9 mouse cellular contexts compared by ENCODE assay signal in the genomic region with DNA sequence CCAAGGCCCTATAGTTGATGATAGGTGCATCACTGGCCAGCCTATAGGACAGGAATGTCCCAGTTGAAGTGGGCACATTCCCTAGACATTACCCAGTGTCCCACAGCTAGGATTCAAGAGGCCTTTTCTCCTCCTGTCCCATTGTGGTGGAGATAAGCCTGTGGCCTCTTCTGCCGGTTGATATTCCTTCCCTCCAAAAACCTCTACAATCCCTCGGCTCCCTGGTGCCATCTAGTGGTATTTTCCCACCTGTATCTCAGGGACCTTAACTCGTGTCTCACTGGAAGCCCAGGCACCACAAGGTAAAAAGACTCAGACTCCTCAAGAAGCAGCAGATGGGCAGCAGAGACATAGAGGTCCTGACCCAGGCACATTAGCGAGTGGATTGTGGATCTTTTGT. TPM values are rescaled to one million over a fixed set of nuclear protein-coding genes. Genes with fewer than 3 reads are reported as not detected.
DNase-seq lines count a peak whose midpoint lies in the region; ATAC-seq and TF ChIP-seq lines count a peak whose summit lies in the region.
"Had no signal": no experiment of that assay in that cellular context is flagged by ENCODE, and none has a peak within 500 bp of the region (broad histone marks: within the 10 kb centered on the region; RNA-seq: fewer than 3 reads in every experiment).

No protein-coding gene starts in this region.

- H3K27ac ChIP-seq in embryonic facial prominence, embryonic 13.5 days, result no peak overlapping the region
- no peak overlapping the region for H3K27ac ChIP-seq in heart, embryonic 11.5 days (ENCODE audit: low read depth, low read length)
- no peak overlapping the region for H3K27ac ChIP-seq in kidney, postnatal 0 days
- H3K27ac ChIP-seq in liver, embryonic 16.5 days (ENCODE audit: low read length), result no peak overlapping the region
- no peak overlapping the region for H3K27ac ChIP-seq in neural tube, embryonic 12.5 days

- peaks cover 42% of the 10 kb centered on the region for H3K36me3 ChIP-seq in embryonic facial prominence, embryonic 13.5 days
- peaks cover 26% of the 10 kb centered on the region for H3K36me3 ChIP-seq in heart, embryonic 11.5 days (ENCODE audit: control insufficient read depth, insufficient read depth, low read length)
- H3K36me3 ChIP-seq in kidney, postnatal 0 days (ENCODE audit: insufficient read depth, low read length), result peaks cover 36% of the 10 kb centered on the region
- peaks cover 10% of the 10 kb centered on the region for H3K36me3 ChIP-seq in liver, embryonic 16.5 days (ENCODE audit: control insufficient read depth, insufficient read depth)
- H3K36me3 ChIP-seq in neural tube, embryonic 12.5 days, result peaks cover 41% of the 10 kb centered on the region

- no peak overlapping the region for H3K4me3 ChIP-seq in embryonic facial prominence, embryonic 13.5 days
- no peak overlapping the region for H3K4me3 ChIP-seq in heart, embryonic 11.5 days (ENCODE audit: low read depth, low read length)
- H3K4me3 ChIP-seq in kidney, postnatal 0 days (replicated peaks; ENCODE audit: low read depth, low read length), result no peak overlapping the region
- H3K4me3 ChIP-seq in liver, embryonic 16.5 days (ENCODE audit: low read depth, low read length), result no peak overlapping the region
- no peak overlapping the region for H3K4me3 ChIP-seq in neural tube, embryonic 12.5 days
- H3K4me3 ChIP-seq: erythroblast, embryonic 14.5 days had no signal

- TF ChIP-seq CTCF in kidney, postnatal 0 days (IDR thresholded peaks at IDR 0.05; ENCODE audit: low read depth), result peak; percentile 95

- DNase-seq in CD4-positive helper T cell, adult 2 months (ENCODE audit: low read depth, low spot score), result peak; percentile 77
- peak; percentile 31 to 75 for DNase-seq in adrenal gland, postnatal 4 days (ENCODE audit: low spot score in 2 of 2)
- peak; percentile 92 for DNase-seq in kidney, postnatal 0 days (ENCODE audit: low spot score)
- DNase-seq in testis, postnatal 14 days (ENCODE audit: low spot score), result peak; percentile 58

- H3K9me3 ChIP-seq in embryonic facial prominence, embryonic 13.5 days, result no peaks in the 10 kb centered on the region
- no peaks in the 10 kb centered on the region for H3K9me3 ChIP-seq in heart, embryonic 11.5 days (replicated peaks; ENCODE audit: control insufficient read depth, low read length)
- H3K9me3 ChIP-seq in kidney, postnatal 0 days (replicated peaks; ENCODE audit: low read length), result no peaks in the 10 kb centered on the region
- no peaks in the 10 kb centered on the region for H3K9me3 ChIP-seq in liver, embryonic 16.5 days (replicated peaks; ENCODE audit: control insufficient read depth, low read length)
- H3K9me3 ChIP-seq in neural tube, embryonic 12.5 days, result no peaks in the 10 kb centered on the region

- peak overlapping the region; percentile 58; the same call in 1 of the 2 replicates for H3K9ac ChIP-seq in embryonic facial prominence, embryonic 13.5 days
- H3K9ac ChIP-seq in heart, embryonic 11.5 days (ENCODE audit: low read depth, low read length), result 0 out of 2 replicates have a peak overlapping the region, but pooled peaks have one; percentile 0
- no peak overlapping the region for H3K9ac ChIP-seq in kidney, postnatal 0 days (ENCODE audit: low read depth, low read length)
- H3K9ac ChIP-seq in liver, embryonic 16.5 days (ENCODE audit: low read depth, low read length), result peak overlapping the region; percentile 8; the same call in 1 of the 2 replicates
- peak overlapping the region; percentile 17; the same call in 1 of the 2 replicates for H3K9ac ChIP-seq in neural tube, embryonic 12.5 days

- 2% methylated on average over 4 of the region's 4 CpGs for WGBS in embryonic facial prominence, embryonic 13.5 days
- WGBS in heart, embryonic 11.5 days (ENCODE audit: insufficient replicate concordance), result 2% methylated on average over 4 of the region's 4 CpGs
- 2% methylated on average over 4 of the region's 4 CpGs for WGBS in kidney, postnatal 0 days
- WGBS in liver, embryonic 16.5 days (ENCODE audit: insufficient replicate concordance), result 3% methylated on average over 4 of the region's 4 CpGs
- 6% methylated on average over 4 of the region's 4 CpGs for WGBS in neural tube, embryonic 12.5 days

- no peaks in the 10 kb centered on the region for H3K27me3 ChIP-seq in embryonic facial prominence, embryonic 13.5 days
- H3K27me3 ChIP-seq in heart, embryonic 11.5 days (ENCODE audit: control insufficient read depth, insufficient read depth, low read length), result no peaks in the 10 kb centered on the region
- H3K27me3 ChIP-seq in kidney, postnatal 0 days (ENCODE audit: insufficient read depth, low read length), result no peaks in the 10 kb centered on the region
- no peaks in the 10 kb centered on the region for H3K27me3 ChIP-seq in liver, embryonic 16.5 days (ENCODE audit: control insufficient read depth, insufficient read depth, low read depth, low read length)
- H3K27me3 ChIP-seq in neural tube, embryonic 12.5 days (replicated peaks), result no peaks in the 10 kb centered on the region

- no peak overlapping the region for H3K4me2 ChIP-seq in embryonic facial prominence, embryonic 13.5 days
- 0 out of 2 replicates have a peak overlapping the region, but pooled peaks have one; percentile 14 for H3K4me2 ChIP-seq in heart, embryonic 11.5 days
- no peak overlapping the region for H3K4me2 ChIP-seq in kidney, postnatal 0 days (ENCODE audit: low read length)
- no peak overlapping the region for H3K4me2 ChIP-seq in liver, embryonic 16.5 days (ENCODE audit: low read depth, low read length)
- no peak overlapping the region for H3K4me2 ChIP-seq in neural tube, embryonic 12.5 days (replicated peaks)

- ATAC-seq in embryonic facial prominence, embryonic 13.5 days (ENCODE audit: insufficient number of reproducible peaks, insufficient read depth, low FRiP score, low TSS enrichment, low read depth), result no peak
- no peak for ATAC-seq in heart, embryonic 11.5 days (replicated peaks; ENCODE audit: insufficient number of reproducible peaks, low FRiP score, low TSS enrichment)
- no peak for ATAC-seq in kidney, postnatal 0 days (replicated peaks; ENCODE audit: low FRiP score, low read depth)
- no peak for ATAC-seq in liver, embryonic 16.5 days (ENCODE audit: low read depth)
- peak; percentile 31; the same call in 1 of the 2 replicates for ATAC-seq in neural tube, embryonic 12.5 days (ENCODE audit: low FRiP score, low read depth)

- H3K4me1 ChIP-seq in embryonic facial prominence, embryonic 13.5 days, result peaks cover 28% of the 10 kb centered on the region
- peaks cover 22% of the 10 kb centered on the region for H3K4me1 ChIP-seq in heart, embryonic 11.5 days (ENCODE audit: control insufficient read depth, insufficient read depth, low read length)
- H3K4me1 ChIP-seq in kidney, postnatal 0 days (replicated peaks; ENCODE audit: insufficient read depth, low read length), result peaks cover 6% of the 10 kb centered on the region
- peaks cover 27% of the 10 kb centered on the region for H3K4me1 ChIP-seq in liver, embryonic 16.5 days (ENCODE audit: control insufficient read depth, low read depth, low read length)
- H3K4me1 ChIP-seq in neural tube, embryonic 12.5 days, result peaks cover 12% of the 10 kb centered on the region

RNA-seq across cellular contexts. Expression of gene Ndufs7, which starts 3.3 kb away (rescaled TPM):
- 100 to 1,000 TPM; 208 to 225 TPM for total RNA-seq in adrenal gland, postnatal 4 days (2021)
- polyA plus RNA-seq in embryonic facial prominence, embryonic 13.5 days (2015; fragmentation: Nextera tagmentation; extraction: Ambion mirVana), result 266 and 299 TPM in 2 replicates
- 499 and 501 TPM in 2 replicates for polyA plus RNA-seq in heart, embryonic 11.5 days (2014; fragmentation: Nextera tagmentation; extraction: Ambion mirVana)
- polyA plus RNA-seq in kidney, postnatal 0 days (2015; fragmentation: Nextera tagmentation; extraction: Ambion mirVana), result 537 and 556 TPM in 2 replicates
- polyA plus RNA-seq in liver, embryonic 16.5 days (2015; fragmentation: Nextera tagmentation; extraction: Ambion mirVana), result 220 and 223 TPM in 2 replicates
- polyA plus RNA-seq in neural tube, embryonic 12.5 days (2016; fragmentation: Nextera tagmentation; extraction: Ambion mirVana), result 214 and 227 TPM in 2 replicates

RNA-seq across cellular contexts. Expression of gene Gamt, which starts 15.2 kb away (rescaled TPM):
- total RNA-seq in adrenal gland, postnatal 4 days (2021), result 100 to 1,000 TPM; 181 to 214 TPM
- 27.2 and 33.6 TPM in 2 replicates for polyA plus RNA-seq in embryonic facial prominence, embryonic 13.5 days (2015; fragmentation: Nextera tagmentation; extraction: Ambion mirVana)
- polyA plus RNA-seq in heart, embryonic 11.5 days (2014; fragmentation: Nextera tagmentation; extraction: Ambion mirVana), result 57.2 and 59.0 TPM in 2 replicates
- polyA plus RNA-seq in kidney, postnatal 0 days (2015; fragmentation: Nextera tagmentation; extraction: Ambion mirVana), result 25.5 and 26.0 TPM in 2 replicates
- polyA plus RNA-seq in liver, embryonic 16.5 days (2015; fragmentation: Nextera tagmentation; extraction: Ambion mirVana), result 138 and 166 TPM in 2 replicates
- polyA plus RNA-seq in neural tube, embryonic 12.5 days (2016; fragmentation: Nextera tagmentation; extraction: Ambion mirVana), result 37.9 and 38.6 TPM in 2 replicates

RNA-seq across cellular contexts. Expression of gene Dazap1, which starts 15.7 kb away (rescaled TPM):
- total RNA-seq in adrenal gland, postnatal 4 days (2021), result 100 to 1,000 TPM; 180 to 181 TPM
- polyA plus RNA-seq in embryonic facial prominence, embryonic 13.5 days (2015; fragmentation: Nextera tagmentation; extraction: Ambion mirVana), result 66.0 and 70.6 TPM in 2 replicates
- polyA plus RNA-seq in heart, embryonic 11.5 days (2014; fragmentation: Nextera tagmentation; extraction: Ambion mirVana), result 28.4 and 29.9 TPM in 2 replicates
- 43.7 and 44.6 TPM in 2 replicates for polyA plus RNA-seq in kidney, postnatal 0 days (2015; fragmentation: Nextera tagmentation; extraction: Ambion mirVana)
- 21.1 and 21.3 TPM in 2 replicates for polyA plus RNA-seq in liver, embryonic 16.5 days (2015; fragmentation: Nextera tagmentation; extraction: Ambion mirVana)
- polyA plus RNA-seq in neural tube, embryonic 12.5 days (2016; fragmentation: Nextera tagmentation; extraction: Ambion mirVana), result 66.6 TPM in 2 replicates

RNA-seq across cellular contexts. Expression of gene Mum1, which starts 19.4 kb away (rescaled TPM):
- total RNA-seq in adrenal gland, postnatal 4 days (2021), result 10 to 100 TPM; 48.9 to 50.4 TPM
- polyA plus RNA-seq in embryonic facial prominence, embryonic 13.5 days (2015; fragmentation: Nextera tagmentation; extraction: Ambion mirVana), result 96.1 and 97.6 TPM in 2 replicates
- polyA plus RNA-seq in heart, embryonic 11.5 days (2014; fragmentation: Nextera tagmentation; extraction: Ambion mirVana), result 34.6 and 38.2 TPM in 2 replicates
- 44.2 and 52.7 TPM in 2 replicates for polyA plus RNA-seq in kidney, postnatal 0 days (2015; fragmentation: Nextera tagmentation; extraction: Ambion mirVana)
- 14.6 and 14.8 TPM in 2 replicates for polyA plus RNA-seq in liver, embryonic 16.5 days (2015; fragmentation: Nextera tagmentation; extraction: Ambion mirVana)
- 52.1 and 54.6 TPM in 2 replicates for polyA plus RNA-seq in neural tube, embryonic 12.5 days (2016; fragmentation: Nextera tagmentation; extraction: Ambion mirVana)

RNA-seq across cellular contexts. Expression of gene Rps15, which starts 46.7 kb away (rescaled TPM):
- 1,000 to 10,000 TPM; 1,413 to 1,504 TPM for total RNA-seq in adrenal gland, postnatal 4 days (2021)
- polyA plus RNA-seq in embryonic facial prominence, embryonic 13.5 days (2015; fragmentation: Nextera tagmentation; extraction: Ambion mirVana), result 1,000 and 1,047 TPM in 2 replicates
- 702 and 828 TPM in 2 replicates for polyA plus RNA-seq in heart, embryonic 11.5 days (2014; fragmentation: Nextera tagmentation; extraction: Ambion mirVana)
- 974 and 1,069 TPM in 2 replicates for polyA plus RNA-seq in kidney, postnatal 0 days (2015; fragmentation: Nextera tagmentation; extraction: Ambion mirVana)
- 460 and 501 TPM in 2 replicates for polyA plus RNA-seq in liver, embryonic 16.5 days (2015; fragmentation: Nextera tagmentation; extraction: Ambion mirVana)
- polyA plus RNA-seq in neural tube, embryonic 12.5 days (2016; fragmentation: Nextera tagmentation; extraction: Ambion mirVana), result 643 and 654 TPM in 2 replicates
